Mouse (Mus musculus) stomach, adult 2 months (tissue): Measurements from ENCODE around the gene Cdk2. TPM values are rescaled to one million over a fixed set of nuclear protein-coding genes. Genes with fewer than 3 reads are reported as not detected.

Source experiments
- polyA plus RNA-seq: library from polyadenylated mRNA; depleted of rRNA; stranded (reverse); fragments of >200 nt; gene quantifications from 2 replicates; pipeline ENCODE4 v1.2.3, GENCODE M21; 2012; rRNA removed

Cdk2 gene
- 4.8 and 7.7 TPM in 2 replicates for polyA plus RNA-seq

GRCm38 (mm10) chr10:128704491-128705316 is at the start of gene Cdk2:
Gene Cdk2, minus strand, starts transcription at chr10:128705031.

GRCm38 (mm10) chr10:128747646-128748251 is 42.9 kb upstream of the Cdk2 start, which contains the start of gene Pym1:
Gene Pym1, plus strand, starts transcription at chr10:128747889.

GRCm38 (mm10) chr10:128744680-128745601 is 40.1 kb upstream of the Cdk2 start, which contains the start of gene Dgka:
Gene Dgka, minus strand, starts transcription at chr10:128744855.

GRCm38 (mm10) chr10:128703895-128704294 is 936 bp downstream of the Cdk2 start, which contains the start of gene Pmel:
Gene Pmel, plus strand, starts transcription at chr10:128704195.

GRCm38 (mm10) chr10:128695992-128696807 is 8.6 kb downstream of the Cdk2 start, which contains the start of gene Rab5b:
Gene Rab5b, minus strand, starts transcription at chr10:128696264.

GRCm38 (mm10) chr10:128673763-128674468 is 30.9 kb downstream of the Cdk2 start, which contains the start of gene Suox:
Gene Suox, minus strand, starts transcription at chr10:128674073.

Other genes starting within 250 kb of the Cdk2 start
- gene Smarcc2, start 245.8 kb downstream of the Cdk2 start, polyA plus RNA-seq = 32.1 and 38.8 TPM in 2 replicates
- gene Myl6, start 210.9 kb downstream of the Cdk2 start, polyA plus RNA-seq = 404 and 639 TPM in 2 replicates
- gene Myl6b, start 206.3 kb downstream of the Cdk2 start, polyA plus RNA-seq = 1.6 and 1.9 TPM in 2 replicates
- 22.8 and 23.2 TPM in 2 replicates for gene Esyt1, start 179.2 kb downstream of the Cdk2 start, polyA plus RNA-seq
- 6.9 and 7.8 TPM in 2 replicates for gene Zc3h10, start 157.3 kb downstream of the Cdk2 start, polyA plus RNA-seq
- gene Rpl41, start 155.7 kb downstream of the Cdk2 start, polyA plus RNA-seq = 1,075 and 1,307 TPM in 2 replicates
- 4.8 and 7.2 TPM in 2 replicates for gene Pa2g4, start 139.0 kb downstream of the Cdk2 start, polyA plus RNA-seq
- gene Erbb3, start 115.4 kb downstream of the Cdk2 start, polyA plus RNA-seq = 15.2 and 18.8 TPM in 2 replicates
- 506 and 586 TPM in 2 replicates for gene Rps26, start 78.3 kb downstream of the Cdk2 start, polyA plus RNA-seq
- 0.70 and 0.71 TPM in 2 replicates for gene Ikzf4, start 59.0 kb downstream of the Cdk2 start, polyA plus RNA-seq
- gene Suox, start 31.0 kb downstream of the Cdk2 start, polyA plus RNA-seq = 19.1 and 36.0 TPM in 2 replicates
- 35.8 and 44.6 TPM in 2 replicates for gene Rab5b, start 8.8 kb downstream of the Cdk2 start, polyA plus RNA-seq
- 1.5 and 1.8 TPM in 2 replicates for gene Pmel, start 836 bp downstream of the Cdk2 start, polyA plus RNA-seq
- 11.9 and 18.1 TPM in 2 replicates for gene Dgka, start 39.8 kb upstream of the Cdk2 start, polyA plus RNA-seq
- gene Pym1, start 42.9 kb upstream of the Cdk2 start, polyA plus RNA-seq = 7.1 and 7.7 TPM in 2 replicates
- 1.2 and 1.7 TPM in 2 replicates for gene Mmp19, start 85.9 kb upstream of the Cdk2 start, polyA plus RNA-seq
- gene Dnajc14, start 99.0 kb upstream of the Cdk2 start, polyA plus RNA-seq = 4.2 and 6.2 TPM in 2 replicates
- gene Tmem198b, start 99.3 kb upstream of the Cdk2 start, polyA plus RNA-seq = 9.4 and 11.5 TPM in 2 replicates
- 0.31 and 0.76 TPM in 2 replicates for gene Sarnp, start 112.3 kb upstream of the Cdk2 start, polyA plus RNA-seq
- gene Ormdl2, start 116.6 kb upstream of the Cdk2 start, polyA plus RNA-seq = 39.1 and 41.1 TPM in 2 replicates
- 0.54 TPM in 2 replicates for gene Gdf11, start 186.7 kb upstream of the Cdk2 start, polyA plus RNA-seq
- 52.8 and 59.1 TPM in 2 replicates for gene Cd63, start 196.0 kb upstream of the Cdk2 start, polyA plus RNA-seq
- 13.0 and 16.4 TPM in 2 replicates for gene Rdh5, start 217.9 kb upstream of the Cdk2 start, polyA plus RNA-seq
- 50.6 and 55.1 TPM in 2 replicates for gene Bloc1s1, start 219.0 kb upstream of the Cdk2 start, polyA plus RNA-seq
- 45.3 and 45.5 TPM in 2 replicates for gene Itga7, start 228.8 kb upstream of the Cdk2 start, polyA plus RNA-seq